Mouse (Mus musculus): Measurements from ENCODE around the gene Glod4.

The Glod4 gene

GRCm38 (mm10) chr11:76206793-76207192 lies 36.7 kb downstream of the Glod4 start:
- no peak for DNase-seq (ENCODE audit: extremely low spot score, low spot score)

- peak; percentile 78 for DNase-seq (ENCODE audit: extremely low spot score, low spot score)
Observed at GRCm38 (mm10) chr11:76201761-76202674, 41.5 kb downstream of the Glod4 start.

- no peak for DNase-seq (ENCODE audit: extremely low spot score, low spot score)
Observed at GRCm38 (mm10) chr11:76196977-76197469, 46.5 kb downstream of the Glod4 start.

DNA sequence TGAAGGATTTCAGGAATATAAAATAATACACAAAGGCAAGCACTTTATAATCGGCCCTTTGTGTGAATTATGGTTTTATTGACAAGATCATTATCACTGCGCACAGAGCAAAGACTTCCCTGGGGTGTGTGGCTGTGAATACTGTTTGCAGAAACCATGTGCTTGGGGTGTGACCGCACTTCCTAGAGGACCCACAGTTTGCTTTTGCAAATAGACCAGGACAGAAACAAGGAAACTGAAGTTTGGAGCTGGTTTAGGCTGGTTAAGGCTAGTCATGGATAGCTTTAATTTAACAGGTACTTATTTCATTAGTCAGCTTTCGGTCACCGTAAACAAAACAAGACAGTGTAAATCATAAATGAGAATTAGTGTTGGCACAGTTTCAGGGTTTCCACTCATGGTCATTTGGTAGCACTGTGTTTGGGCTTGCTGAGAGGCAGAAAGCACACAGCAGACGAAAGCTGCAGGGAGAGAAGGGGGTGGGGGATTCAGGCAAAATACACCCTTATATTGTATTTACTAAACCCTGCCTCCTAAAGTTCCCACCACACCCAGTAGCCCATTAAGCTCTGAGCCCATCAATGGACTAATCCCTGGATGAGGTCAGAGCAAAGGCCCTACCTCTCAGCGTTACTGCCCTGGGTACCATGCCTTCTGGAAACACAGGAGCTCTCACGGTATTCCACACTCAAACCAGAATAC lies 47.1 kb downstream of the Glod4 start:
- DNase-seq (ENCODE audit: extremely low spot score, low spot score): no peak

- DNase-seq (ENCODE audit: extremely low spot score, low spot score): no peak
Observed at GRCm38 (mm10) chr11:76186908-76187307, 56.6 kb downstream of the Glod4 start.

DNA sequence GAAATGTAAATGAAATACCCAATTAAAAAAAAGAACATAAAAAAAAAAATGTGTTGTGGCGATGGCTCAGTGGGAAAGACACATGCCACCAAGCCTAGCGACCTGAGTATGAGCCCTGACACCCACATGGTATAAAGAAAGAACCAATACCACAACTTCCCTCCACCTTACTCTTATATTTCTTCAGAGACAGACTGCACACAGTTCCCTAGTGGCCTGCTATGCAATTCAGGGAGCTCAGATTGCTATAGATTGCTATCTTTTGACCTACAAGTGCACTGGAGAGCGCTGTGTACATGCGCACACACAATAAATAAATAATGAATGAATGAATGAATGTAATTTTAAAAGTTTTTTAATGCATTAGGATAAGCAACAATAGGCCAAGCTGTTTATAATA lies 59.8 kb downstream of the Glod4 start:
- no peak for DNase-seq (ENCODE audit: extremely low spot score, low spot score)

- no peak for DNase-seq (ENCODE audit: extremely low spot score, low spot score)
Observed at GRCm38 (mm10) chr11:76180146-76180540, 63.4 kb downstream of the Glod4 start.

DNA sequence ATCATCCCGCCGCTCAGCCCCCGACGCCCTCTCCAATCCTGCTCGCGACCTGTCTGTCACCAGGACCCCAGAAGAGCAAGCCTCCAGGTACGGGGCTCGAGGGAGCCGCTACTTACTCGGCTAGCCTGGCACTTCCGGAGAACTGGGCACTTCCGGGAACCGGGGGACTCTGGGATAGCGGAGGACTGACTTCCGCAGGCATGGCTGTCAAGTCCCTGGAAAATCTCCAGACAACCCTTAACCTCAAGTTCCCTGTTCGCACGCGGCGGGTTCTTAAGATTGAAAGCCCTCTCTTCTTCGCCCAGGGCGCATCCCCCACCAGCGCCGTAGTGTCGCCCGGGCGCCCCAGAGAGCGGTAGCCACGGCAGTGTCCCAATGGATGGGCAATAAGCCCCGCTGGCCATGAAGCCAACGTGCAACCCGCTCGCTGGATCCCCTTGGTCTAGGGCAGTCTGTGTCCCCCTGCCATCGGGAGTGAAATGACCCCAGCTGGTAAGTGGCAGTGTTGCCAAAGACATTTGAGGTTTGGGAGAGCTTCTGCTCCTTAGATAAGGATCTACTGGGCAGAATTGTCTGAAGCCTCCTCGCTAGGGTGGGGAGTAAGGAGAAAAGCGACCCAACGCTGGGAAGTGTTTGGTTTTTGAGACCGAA lies 63.9 kb downstream of the Glod4 start, which contains the start of the genes Vps53 and Fam57a:
Vps53 (minus strand) TSS at position 153 of the 651 bp plus-strand sequence.
Fam57a (plus strand) TSS at position 177 of the 651 bp plus-strand sequence.
- peak; percentile 88 for DNase-seq (ENCODE audit: extremely low spot score, low spot score)

- DNase-seq (ENCODE audit: extremely low spot score, low spot score): peak; percentile 37
Observed at GRCm38 (mm10) chr11:76178726-76179494, 64.6 kb downstream of the Glod4 start.

DNA sequence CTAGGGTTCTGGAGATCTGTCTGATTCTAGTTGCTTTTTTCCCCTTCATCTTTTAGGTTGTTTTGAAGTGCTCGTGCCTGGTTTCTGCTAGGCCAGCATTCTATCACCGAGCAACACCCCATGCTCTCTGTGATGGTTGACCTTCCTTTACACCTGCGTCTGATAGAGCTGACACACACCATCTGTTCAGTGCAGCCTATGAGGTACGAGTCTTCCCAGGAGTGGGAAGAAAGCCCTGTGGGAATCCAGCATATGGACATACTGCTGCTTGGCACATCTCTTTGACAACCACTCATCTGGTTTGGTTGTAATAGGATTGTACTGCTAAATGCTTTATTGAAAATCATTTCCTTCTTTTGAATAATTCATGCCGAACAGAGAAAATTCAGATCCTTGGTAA lies 73.3 kb downstream of the Glod4 start:
- no peak for DNase-seq (ENCODE audit: extremely low spot score, low spot score)

GRCm38 (mm10) chr11:76168976-76169375 lies 74.5 kb downstream of the Glod4 start:
- no peak for DNase-seq (ENCODE audit: extremely low spot score, low spot score)

DNA sequence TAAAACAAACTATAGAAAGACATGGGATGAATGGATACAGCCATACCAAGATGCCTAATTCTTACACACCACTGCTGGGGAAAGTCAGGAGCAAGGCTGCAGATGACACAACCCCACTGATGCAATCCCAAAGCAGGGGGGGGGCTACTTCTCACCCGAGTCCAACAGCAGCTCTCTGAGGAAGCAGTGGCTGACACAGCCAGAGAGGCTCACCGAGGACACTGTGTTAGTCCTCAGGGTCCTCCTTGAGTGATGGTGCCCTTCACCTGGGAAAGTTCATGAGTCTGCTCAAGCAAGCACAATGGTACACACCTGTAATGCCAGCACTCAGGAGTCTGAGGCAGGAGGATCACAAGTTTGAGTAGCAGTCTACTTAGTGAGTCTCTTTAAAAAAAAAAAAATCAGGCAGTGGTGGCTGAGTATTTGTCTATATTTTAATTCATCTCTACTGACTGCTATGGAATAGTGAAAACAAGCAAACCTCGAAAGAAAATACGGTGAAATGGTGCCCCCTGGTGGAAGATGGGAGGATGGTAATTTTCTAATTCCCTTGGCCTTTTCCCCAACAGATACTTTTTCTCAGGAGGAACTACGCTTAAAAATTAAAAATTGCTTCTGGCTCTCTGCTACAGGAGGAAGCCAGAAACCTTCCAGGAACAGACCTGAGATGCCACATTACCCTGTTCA lies 76.3 kb downstream of the Glod4 start:
- peak; percentile 77 for DNase-seq (ENCODE audit: extremely low spot score, low spot score)

DNA sequence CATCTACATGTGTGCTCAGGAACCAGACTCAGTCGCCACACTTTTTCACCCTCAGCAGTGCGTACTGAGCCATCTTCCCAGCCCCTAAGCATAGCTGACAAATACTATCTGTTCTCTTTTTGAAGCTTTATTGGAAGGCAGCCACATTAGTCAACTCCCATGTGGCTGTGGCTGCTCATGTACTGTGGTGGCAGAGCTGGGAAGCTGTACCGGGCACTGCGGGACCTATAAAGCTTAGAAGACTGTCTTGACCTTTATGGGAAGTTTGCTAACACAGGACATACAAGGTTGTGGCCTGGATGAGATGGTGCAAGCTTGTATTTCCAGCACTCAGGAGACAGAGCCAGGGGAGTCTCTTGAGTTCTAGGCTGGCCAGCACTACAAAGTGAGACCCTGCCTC lies 76.9 kb downstream of the Glod4 start:
- no peak for DNase-seq (ENCODE audit: extremely low spot score, low spot score)

GRCm38 (mm10) chr11:76160251-76160650 lies 83.3 kb downstream of the Glod4 start:
- DNase-seq (ENCODE audit: extremely low spot score, low spot score): no peak

GRCm38 (mm10) chr11:76158375-76158774 lies 85.2 kb downstream of the Glod4 start:
- no peak for DNase-seq (ENCODE audit: extremely low spot score, low spot score)

- DNase-seq (ENCODE audit: extremely low spot score, low spot score): no peak
Observed at GRCm38 (mm10) chr11:76154861-76155260, 88.7 kb downstream of the Glod4 start.

DNA sequence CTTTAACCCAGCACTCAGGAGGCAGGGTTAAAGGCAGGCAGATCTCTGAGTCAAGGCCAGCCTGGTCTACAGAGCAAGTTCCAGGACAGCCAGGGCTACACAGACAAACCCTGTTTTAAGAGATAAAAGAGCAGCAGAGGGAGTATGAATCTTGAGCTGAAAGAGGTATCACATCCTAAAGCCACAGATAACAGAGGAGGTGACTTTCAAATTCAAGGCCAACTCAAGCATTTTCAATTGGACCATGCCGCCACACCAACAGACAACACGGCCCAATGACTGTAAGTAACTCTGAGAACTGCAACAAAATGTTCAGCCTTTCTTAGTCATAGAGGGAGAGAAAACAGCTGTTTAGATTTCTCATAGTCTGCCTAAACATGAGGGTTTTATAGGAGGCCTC lies 89.3 kb downstream of the Glod4 start:
- DNase-seq (ENCODE audit: extremely low spot score, low spot score): no peak

DNA sequence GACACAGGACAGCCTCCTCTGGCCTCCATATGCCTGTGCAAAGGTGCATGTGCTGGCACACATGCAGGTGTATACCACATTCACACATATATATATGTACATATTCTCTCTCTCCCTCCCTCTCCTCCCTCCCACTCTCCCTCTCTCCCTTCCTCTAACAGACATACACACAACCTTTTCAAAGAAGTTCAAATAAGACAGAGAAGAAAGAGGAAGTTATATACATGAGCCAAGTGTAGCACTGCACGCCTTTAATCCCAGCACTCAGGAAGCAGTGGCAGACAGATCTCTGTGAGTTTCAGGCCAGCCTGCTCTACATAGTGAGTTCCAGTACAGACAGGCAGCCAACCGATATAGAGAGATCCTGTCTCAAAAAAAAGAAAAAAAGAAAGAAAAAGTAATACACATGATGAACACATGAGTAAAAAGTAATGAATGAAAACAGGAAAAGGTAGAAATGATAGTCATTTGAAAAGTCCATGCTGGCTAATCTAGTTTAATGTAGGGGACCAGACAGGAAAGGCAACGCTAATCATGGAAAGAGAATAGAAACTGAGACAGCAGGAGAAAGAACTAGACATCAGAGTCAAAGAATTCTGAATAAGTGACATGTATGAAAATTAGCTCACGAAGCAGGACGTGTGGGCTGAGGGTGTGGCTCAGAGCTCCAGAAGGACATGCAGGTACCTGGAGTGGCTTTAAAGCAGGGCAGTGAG lies 90.1 kb downstream of the Glod4 start:
- DNase-seq (ENCODE audit: extremely low spot score, low spot score): no peak

DNA sequence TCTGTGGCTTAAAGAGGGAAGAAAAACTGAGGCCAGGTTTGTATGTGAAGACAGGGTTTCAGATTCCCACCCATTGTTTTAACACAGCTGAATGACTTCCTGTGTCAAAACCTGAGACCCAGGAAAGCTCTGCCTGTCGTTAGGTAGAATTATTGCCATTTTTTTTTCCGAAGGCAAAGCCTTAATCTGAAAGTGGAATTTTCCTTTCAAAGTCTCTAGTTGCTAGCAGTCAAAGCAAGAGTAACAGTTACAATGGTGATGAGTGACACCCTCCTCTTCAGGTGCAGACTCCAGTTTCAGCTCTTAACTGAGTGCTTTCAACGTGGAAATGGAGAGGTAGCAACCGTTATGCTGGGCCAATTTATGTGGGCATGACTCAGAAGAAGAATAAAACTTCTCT lies 92.5 kb downstream of the Glod4 start:
- no peak for DNase-seq (ENCODE audit: extremely low spot score, low spot score)

Data from neural tube, embryonic 10.5 days (tissue).